Mouse (Mus musculus) lung, postnatal 0 days (tissue): Measurements from ENCODE around the gene Hddc2.

Experiments used
- CTCF ChIP-seq: IDR thresholded peaks from 2 replicates; pipeline ENCODE4 v1.5.1; 2016; ENCODE audit warnings: antibody characterized with exemption, mild to moderate bottlenecking
- EP300 ChIP-seq: IDR thresholded peaks from 2 replicates; pipeline ENCODE4 v1.6.1; 2016; ENCODE audit warnings: antibody characterized with exemption, mild to moderate bottlenecking, control low read depth

GRCm38 (mm10) chr10:31359749-31360148 lies 46.6 kb downstream of the Hddc2 start:
- no peak for TF ChIP-seq CTCF
- no peak for TF ChIP-seq EP300
